Mouse (Mus musculus) splenic B cell, adult 2 months (primary cell): ENCODE results near the gene Doc2g.
A peak's percentile ranks its signal among the peaks of the same experiment; 100 is the strongest.

Source experiments
- DNase-seq: peaks from one replicate; pipeline ENCODE4 v3.0.0-alpha.2; 2011; ENCODE audit warnings: low read depth, low spot score
- H3K27me3 ChIP-seq: 2 replicates; pipeline ENCODE4 v1.6.1; 2012; ENCODE audit warnings: mild to moderate bottlenecking, low read length, moderate library complexity, mixed read lengths; ENCODE audit not compliant: control insufficient read depth, poor library complexity, insufficient read depth, severe bottlenecking
- H3K36me3 ChIP-seq: 2 replicates; pipeline ENCODE4 v1.6.1; 2012; ENCODE audit warnings: mild to moderate bottlenecking, low read length, moderate library complexity, mixed read lengths; ENCODE audit not compliant: control insufficient read depth, poor library complexity, insufficient read depth, severe bottlenecking

Gene Doc2g

DNA sequence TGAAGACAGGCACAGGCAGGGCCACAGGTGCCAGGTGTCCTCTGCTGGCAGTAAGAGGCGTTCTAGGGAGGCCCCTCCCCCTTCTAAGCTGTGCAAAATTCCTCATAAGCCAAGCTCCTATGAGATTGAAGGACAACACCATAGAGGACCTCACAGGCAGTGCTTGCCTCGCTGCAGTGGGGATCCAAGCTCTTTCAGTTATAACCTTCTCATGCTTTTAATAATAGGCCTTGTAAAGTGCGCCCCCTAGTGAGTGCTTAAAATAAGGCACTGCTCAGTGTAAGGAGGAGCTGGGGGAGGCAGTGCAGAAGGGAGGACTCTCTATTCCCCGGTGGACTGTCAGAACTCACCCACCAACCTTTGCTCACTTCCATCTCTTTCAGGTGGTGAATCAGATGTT lies 22.8 kb upstream of the Doc2g start:
- H3K27me3 ChIP-seq, result no peaks in the 10 kb centered on the region
- DNase-seq, result peak; percentile 91
- H3K36me3 ChIP-seq, result no peaks in the 10 kb centered on the region

DNA sequence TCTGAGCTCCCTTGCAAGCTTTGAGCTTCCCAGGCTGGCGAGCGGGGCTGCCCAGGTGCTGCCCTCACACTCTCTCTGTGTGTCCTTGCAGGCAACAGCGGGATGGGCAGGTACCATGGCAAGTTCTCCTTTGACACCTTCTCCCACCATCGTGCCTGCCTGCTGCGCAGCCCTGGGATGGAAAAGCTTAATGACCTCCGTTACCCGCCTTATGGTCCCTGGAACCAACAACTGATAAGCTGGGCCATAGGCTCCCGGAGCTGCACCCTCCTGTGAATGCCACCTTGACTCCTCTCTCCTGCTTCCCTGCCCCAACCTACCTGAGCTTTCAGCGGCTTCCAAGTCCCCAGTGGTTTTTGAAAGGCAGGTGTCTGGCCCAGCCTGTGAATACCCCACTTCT lies 22.2 kb upstream of the Doc2g start:
- no peaks in the 10 kb centered on the region for H3K36me3 ChIP-seq
- H3K27me3 ChIP-seq, result no peaks in the 10 kb centered on the region
- DNase-seq, result no peak

DNA sequence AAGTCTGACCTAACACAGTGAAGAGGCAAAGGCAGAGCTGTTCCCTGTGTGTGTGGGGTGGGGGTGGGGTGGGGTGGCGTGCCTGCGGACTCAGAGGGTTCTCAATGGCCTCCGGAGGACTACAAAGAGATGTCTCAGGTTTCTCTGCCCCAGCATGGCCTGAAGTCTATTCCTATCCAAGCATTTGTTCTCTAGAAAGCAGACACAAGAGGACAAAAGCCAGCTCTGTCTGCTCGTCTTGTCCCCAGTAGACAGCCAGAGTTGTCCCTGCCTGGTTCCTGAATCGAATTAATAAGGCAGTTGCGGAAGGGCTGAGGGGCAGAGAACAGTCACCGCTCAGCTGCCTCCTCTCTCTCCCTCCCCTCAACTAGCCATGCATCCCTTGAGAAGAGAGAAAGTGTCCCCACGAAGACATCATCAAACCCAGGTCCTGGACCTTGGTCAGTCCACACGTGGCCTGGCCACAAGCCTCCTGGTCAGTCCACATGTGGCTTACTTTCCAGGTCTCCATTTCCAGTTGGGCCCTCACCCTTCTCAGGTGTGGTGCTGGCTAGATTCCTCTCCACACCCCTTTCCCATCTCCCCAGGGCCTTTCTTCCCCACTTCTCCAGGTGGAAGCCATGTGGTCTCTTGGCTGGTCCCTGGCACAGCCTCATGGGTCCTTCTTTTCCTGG lies 19.4 kb upstream of the Doc2g start:
- no peaks in the 10 kb centered on the region for H3K27me3 ChIP-seq
- no peaks in the 10 kb centered on the region for H3K36me3 ChIP-seq
- no peak for DNase-seq

DNA sequence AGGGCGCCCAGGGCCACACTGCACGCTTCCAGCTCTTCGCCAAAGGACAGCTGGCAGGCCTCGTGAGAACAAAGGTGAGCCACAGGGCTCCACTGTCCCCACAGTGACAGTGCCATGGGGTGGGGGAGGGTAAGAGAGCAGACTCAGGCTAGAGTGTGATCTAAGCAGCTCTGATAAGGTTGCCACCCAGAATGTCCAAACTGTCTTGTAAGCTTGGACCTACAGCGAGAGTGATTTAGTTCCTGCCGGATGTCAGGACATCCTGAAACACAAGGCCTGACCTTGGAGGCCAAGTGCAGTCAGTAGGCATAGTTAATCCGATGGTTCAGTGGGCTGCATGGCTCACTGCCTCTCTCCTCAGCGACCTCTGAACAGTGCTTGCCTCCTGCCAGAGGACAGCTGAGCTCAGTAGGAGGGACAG lies 17.8 kb upstream of the Doc2g start:
- Histone ChIP-seq H3K27me3 (no peaks in the 10 kb centered on the region), H3K36me3 (no peaks in the 10 kb centered on the region)
- no peak for DNase-seq

DNA sequence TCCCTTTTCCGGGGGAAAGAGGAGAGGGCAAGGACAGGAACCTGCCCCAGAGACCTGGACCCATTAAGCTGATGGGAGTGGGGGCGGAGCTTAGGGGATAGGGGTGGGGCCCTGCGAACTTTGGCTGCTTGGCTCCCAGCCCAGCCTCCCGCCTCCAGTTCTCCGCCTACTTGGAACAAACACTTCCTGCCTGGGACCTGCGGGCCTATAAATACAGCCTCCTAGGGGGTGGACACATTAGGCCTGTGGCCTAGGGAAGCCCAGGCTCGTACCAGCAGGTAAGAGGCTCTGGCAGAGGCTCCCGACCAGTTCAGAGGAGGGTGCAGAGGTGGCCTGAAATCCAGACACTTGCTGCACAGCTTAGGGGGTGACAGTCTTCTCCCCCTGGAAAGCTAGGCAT lies 16.8 kb upstream of the Doc2g start, which contains the start of gene Acy3:
Gene Acy3, plus strand, starts transcription at position 237 of the 400 bp plus-strand sequence.
- H3K36me3 ChIP-seq, result no peaks in the 10 kb centered on the region
- no peak for DNase-seq
- no peaks in the 10 kb centered on the region for H3K27me3 ChIP-seq

DNA sequence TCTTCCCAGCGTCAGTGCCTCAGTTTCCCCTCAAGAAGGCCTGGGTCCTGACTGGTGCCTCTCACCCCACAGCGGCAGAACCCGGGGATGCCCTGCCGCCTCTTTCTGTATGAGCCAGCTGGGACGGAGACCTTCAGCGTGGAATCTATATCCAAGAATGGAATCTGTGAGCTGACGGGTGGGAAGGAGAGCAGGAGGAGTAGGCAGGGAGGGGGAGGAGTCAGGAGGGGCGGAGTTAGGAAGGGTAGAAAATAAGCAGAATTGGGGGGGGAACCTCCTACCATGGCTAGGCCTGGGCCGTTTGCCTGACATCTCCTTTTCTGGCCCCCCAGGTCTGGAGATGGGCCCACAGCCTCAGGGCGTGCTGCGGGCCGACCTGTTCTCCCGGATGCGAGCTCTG lies 15.0 kb upstream of the Doc2g start:
- no peaks in the 10 kb centered on the region for H3K36me3 ChIP-seq
- DNase-seq, result no peak
- H3K27me3 ChIP-seq, result no peaks in the 10 kb centered on the region

DNA sequence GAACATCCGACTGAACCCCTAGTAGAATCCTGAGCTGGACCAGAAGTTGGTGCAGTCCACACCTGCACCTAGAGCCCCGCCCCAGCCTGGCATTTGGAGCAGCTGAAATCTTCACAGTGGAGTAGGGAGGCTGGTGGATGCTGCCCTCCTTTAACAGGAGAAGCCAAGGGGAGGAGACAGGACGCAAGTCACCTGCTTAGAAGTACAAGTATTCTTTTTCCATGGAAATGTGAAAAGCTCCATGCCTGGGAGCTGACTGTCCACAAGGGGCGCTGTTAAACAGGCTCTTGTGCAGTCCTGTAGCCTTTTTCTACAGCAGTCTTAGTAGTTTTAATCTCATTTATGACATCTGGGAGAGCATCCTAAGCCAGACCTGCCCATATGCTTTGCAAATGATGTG lies 14.4 kb upstream of the Doc2g start:
- Histone ChIP-seq H3K36me3 (no peaks in the 10 kb centered on the region), H3K27me3 (no peaks in the 10 kb centered on the region)
- no peak for DNase-seq

GRCm38 (mm10) chr19:3990804-3991203 lies 12.3 kb upstream of the Doc2g start:
- Histone ChIP-seq H3K27me3 (no peaks in the 10 kb centered on the region), H3K36me3 (no peaks in the 10 kb centered on the region)
- no peak for DNase-seq

GRCm38 (mm10) chr19:3991562-3991961 lies 11.6 kb upstream of the Doc2g start:
- no peaks in the 10 kb centered on the region for H3K27me3 ChIP-seq
- DNase-seq, result no peak
- H3K36me3 ChIP-seq, result no peaks in the 10 kb centered on the region

GRCm38 (mm10) chr19:3991966-3992365 lies 11.1 kb upstream of the Doc2g start:
- H3K36me3 ChIP-seq, result no peaks in the 10 kb centered on the region
- no peaks in the 10 kb centered on the region for H3K27me3 ChIP-seq
- no peak for DNase-seq

DNA sequence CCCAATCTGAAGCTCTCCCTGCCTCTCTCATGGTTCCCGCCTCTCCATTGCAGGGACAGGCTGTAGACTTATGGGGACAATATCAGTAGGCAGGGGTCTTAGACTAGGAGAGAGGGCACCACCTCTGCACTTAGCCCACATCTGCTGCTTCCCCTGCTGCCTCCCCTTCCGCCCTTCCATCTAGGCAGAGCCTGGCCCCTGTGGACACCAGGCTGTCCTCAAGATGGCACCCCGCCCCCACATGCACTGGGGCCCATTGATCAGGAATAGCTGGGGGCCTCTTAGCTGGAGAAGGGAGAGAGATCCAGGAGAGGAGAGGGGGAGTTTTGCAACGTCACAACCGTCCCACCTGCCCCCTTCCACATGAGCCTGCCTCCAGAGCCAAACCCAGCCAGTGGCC lies 10.7 kb upstream of the Doc2g start, which contains the start of gene Tbx10:
Gene Tbx10, plus strand, starts transcription at position 337 of the 400 bp plus-strand sequence.
- H3K36me3 ChIP-seq, result no peaks in the 10 kb centered on the region
- DNase-seq, result no peak
- no peaks in the 10 kb centered on the region for H3K27me3 ChIP-seq

- no peak for DNase-seq
- no peaks in the 10 kb centered on the region for H3K36me3 ChIP-seq
- no peaks in the 10 kb centered on the region for H3K27me3 ChIP-seq
Observed at GRCm38 (mm10) chr19:3994932-3995331, 8.2 kb upstream of the Doc2g start.

- no peaks in the 10 kb centered on the region for H3K27me3 ChIP-seq
- no peaks in the 10 kb centered on the region for H3K36me3 ChIP-seq
- DNase-seq, result no peak
Observed at GRCm38 (mm10) chr19:3995505-3995904, 7.6 kb upstream of the Doc2g start.

GRCm38 (mm10) chr19:3996106-3996505 lies 7.0 kb upstream of the Doc2g start:
- no peak for DNase-seq
- H3K27me3 ChIP-seq, result no peaks in the 10 kb centered on the region
- H3K36me3 ChIP-seq, result no peaks in the 10 kb centered on the region

- Histone ChIP-seq H3K36me3 (no peaks in the 10 kb centered on the region), H3K27me3 (no peaks in the 10 kb centered on the region)
- no peak for DNase-seq
Observed at GRCm38 (mm10) chr19:3996747-3997146, 6.4 kb upstream of the Doc2g start.

GRCm38 (mm10) chr19:3997231-3997630 lies 5.9 kb upstream of the Doc2g start:
- no peaks in the 10 kb centered on the region for H3K27me3 ChIP-seq
- DNase-seq, result no peak
- H3K36me3 ChIP-seq, result no peaks in the 10 kb centered on the region
